Mouse (Mus musculus) brain, adult 2 months (tissue): ENCODE measurements at regions not wholly inside any gene's neighbourhood (a gene's known extent, or its start where the extent isn't known, plus 50 kb on each side); places are given as distances from the start of the nearest gene placed in this dataset.

Experiments
- DNase-seq: peaks from one replicate; pipeline ENCODE4 v3.0.0; 2011; ENCODE audit warnings: low read depth, low spot score

- DNase-seq, result peak; percentile 30
Observed at GRCm38 (mm10) chr13:47397726-47398350, 275.4 kb downstream of the Rnf144b start.

- DNase-seq, result no peak
Observed at GRCm38 (mm10) chr13:47398976-47399375, 276.5 kb downstream of the Rnf144b start.

- peak; percentile 81 for DNase-seq
Observed at GRCm38 (mm10) chr13:47413261-47413660, 290.8 kb downstream of the Rnf144b start.

GRCm38 (mm10) chr13:47413940-47414339, 291.5 kb downstream of the Rnf144b start:
- DNase-seq, result peak; percentile 64

- DNase-seq, result no peak
Observed at GRCm38 (mm10) chr13:47429856-47430365, 307.5 kb downstream of the Rnf144b start.

- no peak for DNase-seq
Observed at GRCm38 (mm10) chr13:47430409-47430808, 308.0 kb downstream of the Rnf144b start.

- no peak for DNase-seq
Observed at GRCm38 (mm10) chr13:47435631-47436030, 313.2 kb downstream of the Rnf144b start.

- DNase-seq, result no peak
Observed at GRCm38 (mm10) chr13:47444876-47445275, 322.4 kb downstream of the Rnf144b start.

- no peak for DNase-seq
Observed at GRCm38 (mm10) chr13:47452186-47452760, 329.8 kb downstream of the Rnf144b start.

- DNase-seq, result no peak
Observed at GRCm38 (mm10) chr13:47462148-47462547, 339.7 kb downstream of the Rnf144b start.

GRCm38 (mm10) chr13:47471543-47472213, 349.2 kb downstream of the Rnf144b start:
- no peak for DNase-seq

- DNase-seq, result no peak
Observed at GRCm38 (mm10) chr13:47480159-47480558, 357.7 kb downstream of the Rnf144b start.

- DNase-seq, result no peak
Observed at GRCm38 (mm10) chr13:47484819-47485218, 362.4 kb downstream of the Rnf144b start.

GRCm38 (mm10) chr13:47486111-47486510, 363.7 kb downstream of the Rnf144b start:
- DNase-seq, result no peak

- DNase-seq, result peak; percentile 45
Observed at GRCm38 (mm10) chr13:47486658-47487057, 364.2 kb downstream of the Rnf144b start.

- DNase-seq, result peak; percentile 4
Observed at GRCm38 (mm10) chr13:47505380-47505955, 383.0 kb downstream of the Rnf144b start.

GRCm38 (mm10) chr13:47532935-47533334, 410.5 kb downstream of the Rnf144b start:
- peak; percentile 8 for DNase-seq

- no peak for DNase-seq
Observed at GRCm38 (mm10) chr13:47537156-47537555, 414.7 kb downstream of the Rnf144b start.

GRCm38 (mm10) chr13:47549626-47550025, 427.2 kb downstream of the Rnf144b start:
- DNase-seq, result no peak

GRCm38 (mm10) chr13:47552251-47552650, 429.8 kb downstream of the Rnf144b start:
- no peak for DNase-seq

GRCm38 (mm10) chr13:47554198-47554597, 431.7 kb downstream of the Rnf144b start:
- no peak for DNase-seq
